Mouse (Mus musculus) CH12.LX (cell line): ENCODE data around the gene Fntb.

ENCODE experiments used
- CHD2 ChIP-seq: IDR thresholded peaks from 2 replicates; pipeline ENCODE4 v1.6.1; 2011; ENCODE audit warnings: low read length, improper control_type of control experiment
- CTCF ChIP-seq, 2 experiments: IDR thresholded peaks in 1 of 2; conservative IDR thresholded peaks in 1 of 2; 2 replicates each; pipeline ENCODE4 v1.5.1; 2011 to 2012; ENCODE audit warnings: low read depth in 2 of 2, low read length in 2 of 2, improper control_type of control experiment in 1 of 2, inconsistent platforms in 1 of 2, mild to moderate bottlenecking in 1 of 2, moderate library complexity in 1 of 2
- ELF1 ChIP-seq: IDR thresholded peaks from 2 replicates; pipeline ENCODE4 v1.6.1; 2014; ENCODE audit warnings: low read depth, mild to moderate bottlenecking, inconsistent platforms, low read length, improper control_type of control experiment
- HCFC1 ChIP-seq: IDR thresholded peaks from 2 replicates; pipeline ENCODE4 v1.6.1; 2012; ENCODE audit warnings: low read depth, mild to moderate bottlenecking, inconsistent platforms, low read length, improper control_type of control experiment
- MAZ ChIP-seq: IDR thresholded peaks from 2 replicates; pipeline ENCODE4 v1.6.1; 2012; ENCODE audit warnings: low read depth, mild to moderate bottlenecking, inconsistent platforms, low read length, improper control_type of control experiment, moderate library complexity
- POLR2AphosphoS2 ChIP-seq: IDR thresholded peaks from 2 replicates; pipeline ENCODE4 v1.6.1; 2011; ENCODE audit warnings: low read depth, low read length, improper control_type of control experiment
- SMC3 ChIP-seq: IDR thresholded peaks from 2 replicates; pipeline ENCODE4 v1.6.1; 2011; ENCODE audit warnings: low read depth, low read length, improper control_type of control experiment
- UBTF ChIP-seq: IDR thresholded peaks from 2 replicates; pipeline ENCODE4 v1.6.1; 2012; ENCODE audit warnings: low read depth, mild to moderate bottlenecking, inconsistent platforms, low read length, improper control_type of control experiment, moderate library complexity

- TF ChIP-seq CTCF (conservative IDR thresholded peaks at IDR 0.05 in 1 of 2, IDR thresholded peaks at IDR 0.05 in 1 of 2; ENCODE audit: low read depth in 2 of 2, low read length in 2 of 2): no peak
- no peak for TF ChIP-seq MAZ
- TF ChIP-seq HCFC1: no peak
- no peak for TF ChIP-seq POLR2AphosphoS2
- TF ChIP-seq ELF1: no peak
- no peak for TF ChIP-seq SMC3
- no peak for TF ChIP-seq UBTF
- TF ChIP-seq CHD2: no peak
Measured at GRCm38 (mm10) chr12:76938013-76938412, 172.6 kb downstream of the Fntb start.
